In the genomic region with DNA sequence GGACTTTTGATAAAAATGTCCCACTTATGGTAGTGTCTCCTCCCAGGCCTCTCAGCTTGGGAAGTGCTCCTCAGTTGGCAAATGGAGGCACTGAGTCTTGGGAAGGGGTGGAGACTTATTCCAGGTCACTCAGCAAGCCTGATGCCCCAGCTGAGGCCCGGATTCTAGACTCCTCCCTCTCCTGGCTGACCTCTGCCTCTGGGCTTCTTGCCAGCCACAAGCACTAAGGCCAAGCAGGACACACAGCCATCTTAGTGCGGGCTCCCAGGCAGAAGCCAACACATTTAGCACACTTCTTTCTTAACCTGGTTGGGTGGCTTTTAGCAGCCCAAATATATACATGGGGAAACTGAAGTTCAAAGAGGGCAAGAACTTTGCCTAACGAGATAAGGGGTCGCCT, we compare ENCODE assay signal across 9 mouse cellular contexts. TPM values are rescaled to one million over a fixed set of nuclear protein-coding genes. Genes with fewer than 3 reads are reported as not detected.
DNase-seq lines count a peak whose midpoint lies in the region; ATAC-seq and TF ChIP-seq lines count a peak whose summit lies in the region.
"Had no signal": no experiment of that assay in that cellular context is flagged by ENCODE, and none has a peak within 500 bp of the region (broad histone marks: within the 10 kb centered on the region; RNA-seq: fewer than 3 reads in every experiment).

No protein-coding gene starts in this region.

- H3K27ac ChIP-seq in lung, postnatal 0 days (ENCODE audit: low read length), result peak overlapping the region; percentile 80
- H3K27ac ChIP-seq in forebrain, embryonic 11.5 days (ENCODE audit: low read depth, low read length), result no peak overlapping the region

- no peaks in the 10 kb centered on the region for H3K27me3 ChIP-seq in lung, postnatal 0 days (replicated peaks; ENCODE audit: insufficient read depth, low read length)
- H3K27me3 ChIP-seq in forebrain, embryonic 11.5 days (ENCODE audit: control insufficient read depth, insufficient read depth, low read length), result no peaks in the 10 kb centered on the region
- H3K27me3 ChIP-seq: Patski had no signal

- peak; percentile 63 for ATAC-seq in lung, postnatal 0 days
- ATAC-seq in forebrain, embryonic 11.5 days (replicated peaks; ENCODE audit: low FRiP score), result no peak
- no peak for ATAC-seq in frontal cortex, adult (ENCODE audit: low TSS enrichment)

- no peak overlapping the region for H3K9ac ChIP-seq in lung, postnatal 0 days (replicated peaks; ENCODE audit: low read depth)
- no peak overlapping the region for H3K9ac ChIP-seq in forebrain, embryonic 11.5 days (ENCODE audit: low read length)

- H3K4me3 ChIP-seq in lung, postnatal 0 days (ENCODE audit: low read depth, low read length), result no peak overlapping the region
- no peak overlapping the region for H3K4me3 ChIP-seq in forebrain, embryonic 11.5 days (ENCODE audit: low read depth, low read length)

- H3K36me3 ChIP-seq in lung, postnatal 0 days (ENCODE audit: insufficient read depth, low read length), result no peaks in the 10 kb centered on the region
- H3K36me3 ChIP-seq in forebrain, embryonic 11.5 days (ENCODE audit: control insufficient read depth, insufficient read depth, low read length), result no peaks in the 10 kb centered on the region

- peak; percentile 63 for DNase-seq in layer of hippocampus, adult 11-12 months (ENCODE audit: low spot score)
- DNase-seq in layer of hippocampus, adult 18-20 months (ENCODE audit: low spot score in 2 of 2), result no peak
- peak; percentile 83 to 84 for DNase-seq in adrenal gland, postnatal 36 days
- DNase-seq in kidney, adult 8-10 months, result peak; percentile 85 to 88
- DNase-seq in lung, postnatal 0 days (ENCODE audit: low spot score), result peak; percentile 64
- no peak for DNase-seq in forebrain, embryonic 11.5 days (ENCODE audit: low spot score)
- DNase-seq in spleen, postnatal 36 days (ENCODE audit: low spot score in 2 of 2), result no peak

- WGBS in lung, postnatal 0 days, result 20% methylated on average over 4 of the region's 4 CpGs
- 54% methylated on average over 4 of the region's 4 CpGs for WGBS in forebrain, embryonic 11.5 days

- TF ChIP-seq CTCF in lung, postnatal 0 days (IDR thresholded peaks at IDR 0.05), result no peak; the same call in 1 of the 2 replicates

- H3K9me3 ChIP-seq in lung, postnatal 0 days (ENCODE audit: low read length), result no peaks in the 10 kb centered on the region
- no peaks in the 10 kb centered on the region for H3K9me3 ChIP-seq in forebrain, embryonic 11.5 days (ENCODE audit: control insufficient read depth, low read length)

- H3K4me1 ChIP-seq in lung, postnatal 0 days (ENCODE audit: insufficient read depth, low read depth, low read length), result peaks cover 12% of the 10 kb centered on the region
- H3K4me1 ChIP-seq in forebrain, embryonic 11.5 days (replicated peaks; ENCODE audit: control insufficient read depth, insufficient read depth, low read length), result no peaks in the 10 kb centered on the region

- no peak for TF ChIP-seq EP300 in lung, postnatal 0 days (IDR thresholded peaks at IDR 0.05)

- H3K4me2 ChIP-seq in lung, postnatal 0 days (replicated peaks; ENCODE audit: low read depth, low read length), result no peak overlapping the region
- H3K4me2 ChIP-seq in forebrain, embryonic 11.5 days (ENCODE audit: low read depth, low read length, severe bottlenecking), result no peak overlapping the region

RNA-seq across cellular contexts. Expression of gene Clic4, which starts 33.9 kb away (rescaled TPM):
- 10 to 100 TPM; 40.1 to 40.2 TPM for total RNA-seq in layer of hippocampus, adult 18-20 months (2021)
- total RNA-seq in adrenal gland, postnatal 36 days (2021), result 100 to 1,000 TPM in 1 of 2 experiments, 10 to 100 TPM in 1; 73.1 to 114 TPM
- 205 and 211 TPM in 2 replicates for polyA plus RNA-seq in lung, postnatal 0 days (2015; fragmentation: Nextera tagmentation; extraction: Ambion mirVana)
- 194 and 195 TPM in 2 replicates for polyA plus RNA-seq in forebrain, embryonic 11.5 days (2014; fragmentation: Nextera tagmentation; extraction: Ambion mirVana)

RNA-seq across cellular contexts. Expression of gene Srrm1, which starts 46.6 kb away (rescaled TPM):
- 100 to 1,000 TPM; 117 to 138 TPM for total RNA-seq in layer of hippocampus, adult 18-20 months (2021)
- total RNA-seq in adrenal gland, postnatal 36 days (2021), result 100 to 1,000 TPM; 101 to 125 TPM
- polyA plus RNA-seq in lung, postnatal 0 days (2015; fragmentation: Nextera tagmentation; extraction: Ambion mirVana), result 108 and 116 TPM in 2 replicates
- 212 and 241 TPM in 2 replicates for polyA plus RNA-seq in forebrain, embryonic 11.5 days (2014; fragmentation: Nextera tagmentation; extraction: Ambion mirVana)

Comparison
In these comparisons a context has a peak if more than half of its experiments do, and no peak if none do; other contexts are left out.
1. DNase-seq: peak in layer of hippocampus, adult 11-12 months (single experiment), adrenal gland, postnatal 36 days (2 of 2), kidney, adult 8-10 months (2 of 2) and lung, postnatal 0 days (single experiment); none in layer of hippocampus, adult 18-20 months (0 of 2), forebrain, embryonic 11.5 days (single experiment) and spleen, postnatal 36 days (0 of 2).